Mouse (Mus musculus) CD8-positive naive resting alpha-beta T cell, adult 2 months (primary cell): ENCODE results near the gene Sec14l3.

Experiments
- DNase-seq, 2 experiments: peaks; one replicate each; pipeline ENCODE4 v3.0.0; 2022; ENCODE audit warnings: low read depth in 2 of 2, low spot score in 2 of 2

The Sec14l3 gene

DNA sequence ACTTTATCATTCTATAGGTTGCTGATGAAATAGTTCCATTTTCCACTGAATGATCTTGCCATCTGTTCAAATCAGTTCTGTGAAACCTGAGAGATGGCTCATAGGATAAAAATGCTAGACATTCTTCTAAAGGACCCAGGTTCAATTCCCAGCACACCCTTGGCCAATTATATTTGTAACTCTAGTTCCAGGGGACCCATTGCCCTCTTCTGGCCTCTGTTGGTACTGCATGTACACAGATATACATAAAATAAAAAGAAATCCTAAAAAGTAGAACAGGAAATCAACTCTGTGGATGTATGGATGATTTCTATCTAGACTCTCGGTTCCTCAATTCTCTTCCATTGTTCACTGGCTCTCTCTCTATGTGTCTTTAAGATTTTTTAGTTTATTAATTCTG lies 62.4 kb downstream of the Sec14l3 start:
- no peak for DNase-seq
